Mouse (Mus musculus): ENCODE measurements around the gene D430042O09Rik.

The D430042O09Rik gene

GRCm38 (mm10) chr7:125808210-125808609 lies 100.5 kb downstream of the D430042O09Rik start:
- DNase-seq (ENCODE audit: low read depth, low spot score): no peak

DNA sequence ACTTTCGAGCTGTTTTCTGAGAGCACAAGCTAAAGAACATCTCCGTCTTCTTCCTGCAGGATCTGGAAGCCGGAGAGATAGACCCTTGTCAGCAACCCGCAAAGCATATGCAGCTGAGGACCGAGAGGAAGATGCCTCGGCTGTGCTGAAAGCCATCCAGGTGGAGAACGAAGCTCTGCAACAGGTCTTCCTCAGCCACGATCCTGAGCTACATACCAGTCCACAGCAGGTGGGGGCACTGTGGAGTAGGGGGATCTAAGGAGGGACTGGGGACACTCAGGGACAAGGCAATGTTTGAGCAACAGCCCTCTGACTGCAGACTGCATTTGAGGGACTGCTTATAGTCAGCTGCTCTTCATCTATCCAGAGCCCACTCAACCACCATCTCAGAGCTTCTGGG lies 105.0 kb downstream of the D430042O09Rik start:
- DNase-seq (ENCODE audit: low read depth, low spot score): no peak

DNA sequence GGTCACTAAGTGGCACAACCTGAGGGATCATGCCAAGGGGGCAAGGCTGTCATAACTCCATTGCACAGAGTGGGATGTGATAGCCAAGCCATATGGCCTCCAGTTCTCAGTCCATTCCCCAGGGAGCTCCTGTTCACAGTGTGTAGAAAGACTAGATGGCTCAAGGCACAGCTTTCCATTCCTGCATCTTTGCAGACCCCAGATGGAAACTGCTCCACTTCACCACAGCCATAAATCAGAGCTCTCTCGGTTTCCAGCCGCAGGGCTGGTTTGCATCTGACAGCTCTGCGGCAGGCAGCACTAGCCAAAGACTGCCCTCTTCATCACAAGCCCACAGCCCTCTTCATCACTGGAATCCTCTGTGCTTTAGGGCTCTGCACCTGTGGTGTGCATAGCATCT lies 108.0 kb downstream of the D430042O09Rik start:
- no peak for DNase-seq (ENCODE audit: low read depth, low spot score)

- DNase-seq (ENCODE audit: low read depth, low spot score): no peak
Measured at GRCm38 (mm10) chr7:125818301-125818712, 110.6 kb downstream of the D430042O09Rik start.

- DNase-seq (ENCODE audit: low read depth, low spot score): no peak
Measured at GRCm38 (mm10) chr7:125820233-125820632, 112.5 kb downstream of the D430042O09Rik start.

- DNase-seq (ENCODE audit: low read depth, low spot score): no peak
Measured at GRCm38 (mm10) chr7:125826425-125826824, 118.7 kb downstream of the D430042O09Rik start.

DNA sequence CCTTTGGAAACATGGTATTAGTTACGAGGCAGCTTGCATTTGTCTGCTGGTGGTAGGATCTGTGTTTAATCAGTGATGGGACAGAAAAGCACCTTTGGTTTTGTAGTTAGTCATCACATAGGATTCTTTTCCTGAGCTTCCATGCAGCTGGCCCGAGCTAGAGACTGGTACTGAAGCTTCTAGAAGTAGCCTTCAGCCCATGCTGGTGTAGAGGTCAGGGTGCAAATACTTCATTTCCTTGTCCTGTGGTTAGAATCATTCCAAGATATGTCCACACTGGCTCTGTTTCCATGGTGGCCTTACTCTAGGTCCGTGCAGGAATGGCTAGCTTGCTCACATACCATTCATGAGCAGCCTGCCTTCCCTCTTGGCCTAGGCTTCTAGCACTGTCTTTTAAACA lies 119.2 kb downstream of the D430042O09Rik start:
- DNase-seq (ENCODE audit: low read depth, low spot score): no peak

DNA sequence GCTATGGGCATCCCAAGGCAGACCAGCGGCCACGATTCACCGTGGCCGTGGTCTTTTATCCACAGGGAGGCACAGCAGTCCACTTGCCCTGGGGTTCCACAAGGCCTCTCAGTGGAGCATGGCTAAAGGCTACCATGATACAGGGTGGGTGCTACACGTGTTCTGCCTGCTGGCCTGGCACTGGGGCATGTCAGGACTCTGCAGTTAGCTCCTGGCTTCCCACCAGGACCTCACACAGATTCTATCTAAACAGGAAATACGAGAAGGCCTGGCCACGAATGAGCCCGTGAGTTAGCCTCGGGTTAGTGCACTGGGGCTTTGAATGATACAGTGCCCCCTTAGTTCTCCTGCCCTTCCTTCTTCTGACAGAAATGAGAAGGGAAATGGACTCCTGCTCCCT lies 119.7 kb downstream of the D430042O09Rik start:
- no peak for DNase-seq (ENCODE audit: low read depth, low spot score)

DNA sequence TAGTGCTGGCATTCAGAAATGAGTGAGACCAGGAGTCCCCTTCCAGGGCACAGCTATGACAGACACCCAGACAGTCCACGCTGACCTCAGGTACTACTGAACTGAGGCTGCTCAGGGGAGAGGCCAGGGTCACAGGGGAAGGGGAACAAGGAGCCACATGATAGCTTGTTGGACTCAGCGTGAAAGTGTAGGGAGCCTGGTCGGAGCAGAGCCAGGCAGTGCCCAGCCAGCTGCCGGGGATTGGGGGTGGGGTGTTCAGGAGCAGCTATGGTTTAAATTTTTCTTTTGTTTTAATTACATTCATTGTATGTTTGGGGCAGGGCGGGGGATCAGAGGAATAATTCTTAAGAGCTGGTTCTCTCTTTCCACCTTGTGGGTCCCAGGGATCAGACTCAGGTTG lies 120.9 kb downstream of the D430042O09Rik start:
- DNase-seq (ENCODE audit: low read depth, low spot score): no peak

DNA sequence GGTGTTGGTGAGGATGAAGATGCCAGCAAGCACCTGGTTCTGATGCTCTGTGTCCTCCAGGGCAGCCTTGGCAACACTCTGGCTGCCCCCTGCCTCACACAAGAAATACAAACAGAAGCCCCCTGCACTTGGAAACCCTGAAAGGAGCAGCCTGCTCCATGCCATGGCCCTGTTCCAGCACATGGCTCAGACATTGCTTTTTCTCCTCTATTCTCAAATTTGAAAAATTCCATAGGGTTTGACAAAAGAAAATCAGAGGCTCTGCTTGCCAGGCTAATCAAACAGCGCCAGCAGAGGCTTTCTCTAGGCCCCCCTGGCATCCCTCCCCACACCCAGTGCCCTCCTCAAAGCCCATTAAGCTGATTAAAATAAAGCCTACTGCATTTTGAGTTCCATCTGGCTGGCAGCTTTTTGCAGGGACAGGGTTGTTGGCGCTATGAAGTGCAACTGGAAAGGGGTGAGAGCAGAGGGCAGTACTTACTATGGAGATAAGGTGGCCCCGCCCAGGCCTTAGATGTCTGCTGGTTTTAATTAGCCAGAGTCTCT lies 121.5 kb downstream of the D430042O09Rik start:
- DNase-seq (ENCODE audit: low read depth, low spot score): no peak

DNA sequence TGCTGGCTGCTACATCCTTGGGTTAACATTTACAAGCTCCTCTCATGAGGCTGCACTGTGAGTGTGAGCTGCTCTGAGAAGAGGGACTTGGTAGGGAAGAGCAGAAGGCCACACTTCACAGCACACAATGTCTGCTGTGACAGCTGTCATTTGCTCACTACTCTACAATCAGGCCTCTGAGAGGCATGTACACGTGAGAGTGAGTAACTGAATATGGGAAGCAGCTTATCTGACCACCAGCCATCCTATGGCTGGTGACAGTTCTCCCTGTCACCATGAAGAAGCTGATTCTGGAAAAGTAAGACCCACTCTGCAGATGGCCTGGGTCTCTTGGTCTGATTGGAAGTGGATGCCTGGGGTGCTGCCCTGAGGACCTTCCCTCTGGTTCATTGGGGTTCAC lies 125.1 kb downstream of the D430042O09Rik start:
- DNase-seq (ENCODE audit: low read depth, low spot score): no peak

DNA sequence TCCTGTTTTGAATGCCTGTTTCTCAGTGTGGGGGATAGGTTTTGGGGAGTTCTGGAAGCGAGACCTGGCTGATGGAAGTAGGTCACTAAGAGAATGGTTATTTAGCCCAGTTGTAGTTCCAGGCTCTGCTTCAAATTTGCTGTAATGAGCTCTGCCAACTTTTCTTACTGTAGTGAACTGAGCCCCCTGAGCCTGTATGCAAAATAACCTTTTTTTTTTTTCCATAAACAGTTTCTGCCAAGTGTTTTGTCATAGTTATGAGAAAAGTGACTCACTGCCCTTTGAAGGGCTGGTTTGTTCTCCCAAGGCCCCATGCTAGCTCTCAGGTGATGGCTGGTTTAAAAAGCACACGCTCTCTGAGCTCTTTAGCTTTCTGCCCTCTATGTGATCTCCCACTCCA lies 125.8 kb downstream of the D430042O09Rik start:
- DNase-seq (ENCODE audit: low read depth, low spot score): no peak

DNA sequence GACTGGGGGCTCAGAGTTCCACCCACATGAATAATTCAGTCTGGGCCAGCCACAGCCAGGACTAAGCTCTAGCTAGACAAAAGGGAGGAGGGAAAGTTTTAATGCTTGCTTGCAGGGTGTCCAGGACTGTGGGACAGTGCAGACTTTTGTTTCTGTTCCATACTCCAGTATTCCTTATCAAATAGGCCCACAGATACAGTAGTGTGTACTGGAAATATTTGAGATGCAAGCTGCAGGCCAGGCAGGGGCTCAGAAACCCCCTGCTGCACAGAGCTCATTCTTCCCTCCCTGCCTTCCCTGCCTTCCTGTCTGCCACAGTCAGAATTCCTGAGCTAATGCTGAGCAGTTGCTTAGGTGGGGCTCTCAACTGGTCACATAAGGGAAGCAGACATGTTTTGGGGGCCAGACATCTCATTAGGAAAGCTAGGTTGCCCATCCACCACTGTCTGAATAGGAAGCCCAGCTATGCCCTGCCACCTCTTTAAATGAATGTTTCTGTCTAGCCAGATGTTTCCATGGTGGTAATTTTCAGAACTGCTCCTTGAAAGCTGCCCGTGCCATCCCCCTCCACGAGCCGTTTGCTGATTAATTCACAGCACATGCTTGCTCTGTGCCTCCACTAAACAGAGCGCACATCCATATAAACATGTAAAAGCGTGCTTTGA lies 130.5 kb downstream of the D430042O09Rik start:
- DNase-seq (ENCODE audit: low read depth, low spot score): no peak

- DNase-seq (ENCODE audit: low read depth, low spot score): no peak
Measured at GRCm38 (mm10) chr7:125845611-125846010, 137.9 kb downstream of the D430042O09Rik start.

DNA sequence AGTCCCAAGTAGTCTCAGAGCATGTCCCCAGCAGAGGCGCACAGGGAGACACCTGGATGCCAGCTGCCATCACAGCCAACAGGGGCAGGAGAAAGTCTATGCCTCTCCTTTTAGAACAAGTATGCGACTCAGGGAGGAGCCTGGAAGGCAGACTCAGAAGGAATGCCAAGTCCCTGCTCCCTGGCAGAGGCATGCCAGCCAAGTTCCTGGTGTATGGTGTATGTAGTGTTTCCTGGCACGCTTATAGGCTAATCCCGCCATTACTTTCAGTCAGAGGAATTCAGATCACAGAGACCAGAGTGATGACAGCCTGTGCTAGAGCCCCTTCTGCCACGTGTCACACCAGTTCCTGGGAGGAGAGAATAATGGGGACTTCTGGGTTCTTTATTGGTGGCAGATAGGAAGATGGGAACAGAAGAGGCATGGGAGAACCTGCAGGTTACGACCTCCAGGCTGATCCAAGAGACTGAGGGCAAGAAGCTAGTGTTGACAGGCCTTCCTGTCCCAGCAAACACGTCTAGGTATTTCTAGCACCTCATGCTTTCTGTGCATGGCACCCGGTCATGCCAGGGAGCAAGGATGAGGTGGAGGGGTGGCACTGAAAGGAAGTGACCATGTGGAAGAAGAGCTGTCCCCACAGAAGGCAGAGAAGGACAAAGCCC lies 139.3 kb downstream of the D430042O09Rik start:
- no peak for DNase-seq (ENCODE audit: low read depth, low spot score)

DNA sequence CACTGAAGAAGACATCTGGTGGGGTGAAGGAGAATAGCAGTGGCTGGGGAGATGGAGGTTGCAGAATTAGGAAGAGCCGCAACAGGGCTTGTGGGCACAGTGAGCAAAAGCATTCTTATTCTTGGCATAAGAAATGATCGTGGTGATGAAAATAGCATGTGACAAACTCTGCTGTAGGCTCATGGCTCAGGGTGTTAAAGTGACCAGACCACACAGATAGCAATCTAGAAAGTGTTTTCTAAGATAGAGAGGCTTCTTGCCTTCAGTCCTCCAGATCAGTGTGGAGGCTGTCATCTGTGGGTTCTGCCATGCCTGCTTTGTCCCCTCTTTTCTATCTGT lies 139.8 kb downstream of the D430042O09Rik start:
- DNase-seq (ENCODE audit: low read depth, low spot score): no peak

- DNase-seq (ENCODE audit: low read depth, low spot score): no peak
Measured at GRCm38 (mm10) chr7:125859564-125859963, 151.9 kb downstream of the D430042O09Rik start.

GRCm38 (mm10) chr7:125860421-125860820 lies 152.7 kb downstream of the D430042O09Rik start:
- no peak for DNase-seq (ENCODE audit: low read depth, low spot score)

DNA sequence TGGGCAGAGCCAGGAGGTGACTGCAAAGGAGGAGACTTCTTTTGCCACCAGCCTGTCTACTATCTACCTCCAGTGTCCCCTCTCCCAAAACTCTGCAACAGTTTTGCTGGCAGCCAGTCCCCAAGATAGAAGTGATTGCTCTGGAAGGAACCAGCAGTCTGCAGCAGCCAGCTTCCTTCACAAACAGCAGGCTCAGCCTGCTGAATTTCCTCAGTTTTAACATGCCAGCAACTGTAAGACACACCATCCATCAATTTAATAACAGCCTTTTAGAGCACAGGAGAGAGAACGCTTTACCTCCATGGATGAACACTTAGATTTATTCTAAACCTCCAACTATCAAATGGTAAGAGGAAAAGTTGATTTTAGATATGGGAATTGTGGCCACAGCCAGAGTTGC lies 156.3 kb downstream of the D430042O09Rik start:
- DNase-seq (ENCODE audit: low read depth, low spot score): no peak

- no peak for DNase-seq (ENCODE audit: low read depth, low spot score)
Measured at GRCm38 (mm10) chr7:125865234-125865633, 157.5 kb downstream of the D430042O09Rik start.

- no peak for DNase-seq (ENCODE audit: low read depth, low spot score)
Measured at GRCm38 (mm10) chr7:125868570-125868969, 160.9 kb downstream of the D430042O09Rik start.

- no peak for DNase-seq (ENCODE audit: low read depth, low spot score)
Measured at GRCm38 (mm10) chr7:125871404-125872201, 163.9 kb downstream of the D430042O09Rik start.

Data from CD4-positive, CD25-positive, alpha-beta regulatory T cell, adult 2 months (primary cell).